Mouse (Mus musculus): Measurements from ENCODE around the gene Zfp777.

GRCm38 (mm10) chr6:48060421-48060820 lies 11.7 kb upstream of the Zfp777 start:
- TF ChIP-seq CTCF (IDR thresholded peaks at IDR 0.05; ENCODE audit: low read depth, low read length), result no peak
- no peak for TF ChIP-seq POLR2A (IDR thresholded peaks at IDR 0.05; ENCODE audit: borderline replicate concordance, low read depth, low read length)

All from bone marrow macrophage, adult 2 months (primary cell).